Mouse (Mus musculus) kidney, embryonic 14.5 days (tissue): ENCODE measurements at regions not wholly inside any gene's neighbourhood (a gene's known extent, or its start where the extent isn't known, plus 50 kb on each side); places are given as distances from the start of the nearest gene placed in this dataset.

Experiments
- ATAC-seq: fragments of 200-750 bp; cut with Nextera tagmentation; 2 replicates; pipeline ENCODE4 v1.8.0; 2017; ENCODE audit warnings: moderate number of reproducible peaks, mild to moderate bottlenecking, moderate TSS enrichment, moderate library complexity; ENCODE audit not compliant: low FRiP score, low TSS enrichment
- H3K27ac ChIP-seq: fragments of 300-500 bp; sonication (generic); 2 replicates; pipeline ENCODE4 v1.5.1; 2014; ENCODE audit warnings: low read depth, mild to moderate bottlenecking, low read length, moderate library complexity, mixed read lengths
- H3K27me3 ChIP-seq: fragments of 300-500 bp; sonication (generic); 2 replicates; pipeline ENCODE4 v1.6.1; 2014; ENCODE audit warnings: mild to moderate bottlenecking, low read length; ENCODE audit not compliant: control insufficient read depth, insufficient read depth
- H3K36me3 ChIP-seq: fragments of 300-500 bp; sonication (generic); 2 replicates; pipeline ENCODE4 v1.6.1; 2014; ENCODE audit warnings: low read length, mixed read lengths; ENCODE audit not compliant: control insufficient read depth, insufficient read depth
- H3K4me1 ChIP-seq: fragments of 300-500 bp; sonication (generic); 2 replicates; pipeline ENCODE4 v1.6.1; 2014; ENCODE audit warnings: low read length, mixed read lengths; ENCODE audit not compliant: control insufficient read depth, insufficient read depth
- H3K4me2 ChIP-seq: fragments of 300-500 bp; sonication (generic); replicated peaks from 2 replicates; pipeline ENCODE4 v1.6.1; 2014; ENCODE audit warnings: low read depth, mild to moderate bottlenecking, low read length
- H3K4me3 ChIP-seq: fragments of 300-500 bp; sonication (generic); 2 replicates; pipeline ENCODE4 v1.5.1; 2014; ENCODE audit warnings: mild to moderate bottlenecking, low read length
- H3K9ac ChIP-seq: fragments of 300-500 bp; sonication (generic); 2 replicates; pipeline ENCODE4 v1.6.1; 2014; ENCODE audit warnings: low read depth, mild to moderate bottlenecking, low read length, moderate library complexity
- H3K9me3 ChIP-seq: fragments of 300-500 bp; sonication (generic); 2 replicates; pipeline ENCODE4 v1.6.1; 2016; ENCODE audit warnings: low read length; ENCODE audit not compliant: control insufficient read depth
- WGBS: fragments of 180-500 bp; shearing (Covaris S2); extraction: QIAGEN DNeasy Blood & Tissue Kit; methylation state at CpG from one replicate; pipeline ENCODE4 v1.1.7; 2014; 5-methylcytosine and 5-hydroxymethylcytosine counted together

- no peak overlapping the region for H3K9ac ChIP-seq
- H3K9me3 ChIP-seq = 0 out of 2 replicates have a peak, but pooled peaks cover 3% of the 10 kb centered on the region
- no peaks in the 10 kb centered on the region for H3K36me3 ChIP-seq
- H3K4me3 ChIP-seq = no peak overlapping the region
- ATAC-seq = no peak
- H3K27ac ChIP-seq = no peak overlapping the region
- 43% methylated on average over 1 of the region's 1 CpGs for WGBS
- H3K4me1 ChIP-seq = no peaks in the 10 kb centered on the region
- H3K27me3 ChIP-seq = no peaks in the 10 kb centered on the region
- H3K4me2 ChIP-seq = no peak overlapping the region
Measured at GRCm38 (mm10) chr8:92183331-92183730, 174.1 kb upstream of the Irx5 start.

GRCm38 (mm10) chr8:92180651-92181050 is 176.8 kb upstream of the Irx5 start:
- H3K27ac ChIP-seq = no peak overlapping the region
- H3K4me2 ChIP-seq = no peak overlapping the region
- H3K4me1 ChIP-seq = no peaks in the 10 kb centered on the region
- H3K4me3 ChIP-seq = no peak overlapping the region
- no peaks in the 10 kb centered on the region for H3K27me3 ChIP-seq
- WGBS = 88% methylated on average over 4 of the region's 4 CpGs
- H3K9ac ChIP-seq = no peak overlapping the region
- no peaks in the 10 kb centered on the region for H3K36me3 ChIP-seq
- no peak for ATAC-seq
- no peaks in the 10 kb centered on the region for H3K9me3 ChIP-seq

GRCm38 (mm10) chr8:92179327-92179726 is 178.1 kb upstream of the Irx5 start:
- Histone ChIP-seq H3K27me3 (no peaks in the 10 kb centered on the region), H3K4me2 (no peak overlapping the region), H3K9ac (no peak overlapping the region), H3K4me1 (no peaks in the 10 kb centered on the region), H3K27ac (no peak overlapping the region), H3K4me3 (no peak overlapping the region), H3K36me3 (no peaks in the 10 kb centered on the region), H3K9me3 (no peaks in the 10 kb centered on the region)
- WGBS = 63% methylated on average over 2 of the region's 2 CpGs
- no peak for ATAC-seq

DNA sequence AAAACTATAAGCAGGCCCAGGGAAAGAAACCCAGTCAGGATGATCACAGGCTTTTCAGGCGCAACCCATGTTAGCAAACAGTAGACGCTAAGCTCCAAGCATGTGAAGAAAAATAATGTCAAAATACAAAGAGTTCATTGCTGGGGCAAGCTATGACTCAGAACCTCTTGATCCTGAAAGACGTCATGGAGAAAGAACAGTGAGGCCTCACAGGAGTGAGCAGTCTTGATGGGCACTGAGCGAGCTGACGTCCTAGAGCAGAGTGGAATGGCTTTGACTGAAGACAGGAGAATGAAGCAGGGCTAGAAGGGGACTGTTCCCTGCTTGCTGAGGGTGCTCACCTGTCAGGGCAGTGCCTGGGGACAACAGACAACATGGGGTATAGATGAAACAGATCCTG is 181.3 kb upstream of the Irx5 start:
- no peak for ATAC-seq

DNA sequence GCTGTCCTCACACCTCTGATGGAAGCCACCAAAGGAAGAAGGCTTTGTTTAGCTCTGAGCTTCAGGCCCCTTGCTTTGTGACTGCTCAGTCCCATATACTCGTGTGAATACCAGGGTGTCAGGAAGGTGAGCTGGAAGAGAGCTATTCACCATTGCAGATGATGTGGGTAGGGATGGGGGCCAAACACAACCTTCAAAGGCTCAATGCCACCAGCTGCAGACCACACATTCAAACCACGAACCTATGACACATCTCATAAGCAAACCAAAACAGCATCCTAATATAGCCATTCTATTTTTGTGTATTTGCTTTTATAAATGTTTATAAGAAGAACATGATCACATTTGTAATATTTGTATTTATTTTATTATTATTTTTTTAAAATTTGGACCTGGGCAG is 183.3 kb upstream of the Irx5 start:
- ATAC-seq = no peak
- H3K4me3 ChIP-seq = no peak overlapping the region
- H3K27ac ChIP-seq = no peak overlapping the region
- H3K9me3 ChIP-seq = no peaks in the 10 kb centered on the region
- H3K4me1 ChIP-seq = no peaks in the 10 kb centered on the region
- no peak overlapping the region for H3K9ac ChIP-seq
- WGBS = 76% methylated on average over 2 of the region's 2 CpGs
- no peaks in the 10 kb centered on the region for H3K36me3 ChIP-seq
- H3K27me3 ChIP-seq = no peaks in the 10 kb centered on the region
- H3K4me2 ChIP-seq = no peak overlapping the region

More for the DNA sequence above, 181.3 kb upstream of the Irx5 start:
- whole genome bisulfite sequencing = 70% methylated on average over 5 of the region's 5 CpGs
- Histone ChIP-seq H3K4me2 (no peak overlapping the region), H3K27me3 (no peaks in the 10 kb centered on the region), H3K27ac (no peak overlapping the region), H3K9ac (no peak overlapping the region), H3K36me3 (no peaks in the 10 kb centered on the region), H3K4me3 (no peak overlapping the region), H3K4me1 (no peaks in the 10 kb centered on the region), H3K9me3 (no peaks in the 10 kb centered on the region)

DNA sequence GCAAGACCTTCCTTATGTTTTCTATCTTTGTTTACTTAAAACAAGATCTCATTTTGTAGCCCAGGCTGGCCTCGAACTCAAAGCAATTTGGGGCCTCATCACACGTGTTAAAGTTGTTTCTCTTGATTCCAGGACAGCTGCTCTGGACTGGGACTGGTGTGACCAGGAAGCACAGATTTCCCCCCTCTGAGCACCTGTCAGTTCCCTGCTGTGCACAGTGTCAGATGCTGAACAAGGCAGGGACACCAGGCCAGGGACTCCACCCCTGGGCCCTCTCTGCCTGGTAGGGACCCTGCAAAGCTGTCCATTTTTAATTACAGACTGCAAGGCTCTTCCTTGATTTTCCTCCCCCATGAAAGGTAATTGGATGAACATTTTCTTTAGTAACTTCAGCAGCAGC is 185.8 kb upstream of the Irx5 start:
- no peak overlapping the region for H3K27ac ChIP-seq
- no peak overlapping the region for H3K9ac ChIP-seq
- H3K4me3 ChIP-seq = no peak overlapping the region
- peaks cover 5% of the 10 kb centered on the region for H3K4me1 ChIP-seq
- no peaks in the 10 kb centered on the region for H3K9me3 ChIP-seq
- WGBS = 69% methylated on average over 2 of the region's 2 CpGs
- ATAC-seq = no peak
- H3K4me2 ChIP-seq = no peak overlapping the region
- no peaks in the 10 kb centered on the region for H3K27me3 ChIP-seq
- no peaks in the 10 kb centered on the region for H3K36me3 ChIP-seq

GRCm38 (mm10) chr8:92167340-92167783 is 190.1 kb upstream of the Irx5 start:
- peaks cover 5% of the 10 kb centered on the region for H3K4me1 ChIP-seq
- ATAC-seq = peak; percentile 60; the same call in 1 of the 2 replicates
- no peak overlapping the region for H3K4me2 ChIP-seq
- no peak overlapping the region for H3K27ac ChIP-seq
- H3K36me3 ChIP-seq = no peaks in the 10 kb centered on the region
- 12% methylated on average over 4 of the region's 4 CpGs for WGBS
- H3K27me3 ChIP-seq = no peaks in the 10 kb centered on the region
- no peaks in the 10 kb centered on the region for H3K9me3 ChIP-seq
- no peak overlapping the region for H3K9ac ChIP-seq
- H3K4me3 ChIP-seq = no peak overlapping the region

DNA sequence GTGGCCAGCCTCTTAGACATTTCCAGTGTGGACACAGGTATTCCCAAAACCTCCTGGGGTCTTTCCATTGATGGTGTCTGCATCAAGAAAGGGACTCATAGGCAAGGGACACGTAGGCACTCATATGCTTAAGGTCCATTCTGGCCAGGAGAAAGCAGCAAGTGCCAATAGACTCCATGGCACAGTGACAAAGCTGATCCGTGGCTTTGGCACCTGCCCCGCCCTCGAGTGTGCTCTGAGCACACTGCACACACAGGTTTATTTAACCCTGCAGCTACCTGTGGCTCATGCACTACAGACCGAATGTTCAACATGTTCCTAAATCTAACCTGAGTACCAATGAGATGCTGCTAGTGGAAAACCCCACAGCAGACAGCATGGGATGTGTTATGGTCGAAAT is 192.1 kb upstream of the Irx5 start:
- H3K9ac ChIP-seq = no peak overlapping the region
- peaks cover 5% of the 10 kb centered on the region for H3K4me1 ChIP-seq
- no peak overlapping the region for H3K4me2 ChIP-seq
- no peaks in the 10 kb centered on the region for H3K36me3 ChIP-seq
- no peak overlapping the region for H3K4me3 ChIP-seq
- no peaks in the 10 kb centered on the region for H3K27me3 ChIP-seq
- WGBS = 81% methylated on average over 6 of the region's 6 CpGs
- no peak for ATAC-seq
- H3K9me3 ChIP-seq = no peaks in the 10 kb centered on the region; the same call in 1 of the 2 replicates
- no peak overlapping the region for H3K27ac ChIP-seq

DNA sequence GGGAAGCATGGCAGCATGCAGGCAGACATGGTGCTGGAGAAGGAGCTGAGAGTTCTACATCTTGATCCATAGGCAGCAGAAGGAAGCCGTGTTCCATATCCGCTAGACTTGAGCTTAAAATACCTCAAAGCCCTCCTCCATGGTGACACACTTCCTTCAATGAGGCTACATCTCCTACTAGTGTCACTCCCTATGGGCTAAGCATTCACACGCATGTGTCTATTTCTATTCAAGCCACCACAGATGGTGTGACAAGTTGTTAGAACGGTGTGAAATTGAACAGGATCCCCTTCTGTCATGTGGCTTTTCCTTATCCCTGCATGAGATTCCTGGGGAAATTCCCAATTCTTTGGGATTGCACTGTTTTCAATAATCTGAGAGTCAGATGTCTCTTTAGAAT is 192.9 kb upstream of the Irx5 start:
- H3K9ac ChIP-seq = no peak overlapping the region
- no peak for ATAC-seq
- H3K4me3 ChIP-seq = no peak overlapping the region
- no peaks in the 10 kb centered on the region for H3K36me3 ChIP-seq
- WGBS = 98% methylated on average over 4 of the region's 4 CpGs
- H3K4me2 ChIP-seq = no peak overlapping the region
- H3K27ac ChIP-seq = no peak overlapping the region
- no peaks in the 10 kb centered on the region; the same call in 1 of the 2 replicates for H3K9me3 ChIP-seq
- no peaks in the 10 kb centered on the region for H3K27me3 ChIP-seq
- H3K4me1 ChIP-seq = peaks cover 5% of the 10 kb centered on the region
